Mouse (Mus musculus): ENCODE results near the gene Hrh1. TPM values are rescaled to one million over a fixed set of nuclear protein-coding genes. Genes with fewer than 3 reads are reported as not detected.

The Hrh1 gene
- polyA plus RNA-seq, 1 experiment from 2014 or later = not detected

Other genes with a start within 250 kb of the Hrh1 start
- 0.46 TPM in 1 of 2 replicates, not detected in the other for gene Slc6a1, start 115.3 kb upstream of the Hrh1 start, polyA plus RNA-seq (2014; fragmentation: Nextera tagmentation; extraction: Ambion mirVana)
- 20.5 and 21.6 TPM in 2 replicates for gene Atg7, start 245.2 kb downstream of the Hrh1 start, polyA plus RNA-seq (2014; fragmentation: Nextera tagmentation; extraction: Ambion mirVana)